Mouse (Mus musculus): ENCODE results near the gene Acsl1.

DNA sequence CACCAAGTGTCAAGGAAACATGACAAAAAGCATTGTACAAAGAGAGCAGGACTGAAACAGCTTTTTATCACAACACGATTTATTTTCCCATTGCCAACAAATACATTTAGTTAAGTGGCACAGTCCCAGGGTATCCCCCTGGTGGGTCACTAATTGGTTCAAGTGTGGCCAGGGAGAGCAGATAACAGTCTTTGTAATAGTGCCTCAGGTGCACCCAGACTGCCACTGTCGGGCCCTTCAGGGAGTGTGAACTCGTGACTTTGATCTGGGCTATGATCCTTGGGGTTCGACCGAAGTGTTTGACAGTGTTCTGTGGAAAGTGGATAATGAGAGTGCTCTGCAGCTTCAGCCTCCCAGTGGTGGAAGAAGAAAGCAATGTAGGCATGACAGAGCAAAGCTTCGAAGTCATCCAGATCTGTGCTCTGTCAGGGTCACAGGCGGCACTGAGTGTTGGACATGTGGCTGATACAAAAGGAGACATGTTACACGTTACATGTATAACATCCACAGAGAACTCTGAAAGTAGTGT lies 21.1 kb upstream of the Acsl1 start:
- TF ChIP-seq CTCF (IDR thresholded peaks at IDR 0.05; ENCODE audit: low read depth) (no peak), EP300 (IDR thresholded peaks at IDR 0.05; ENCODE audit: low read depth) (no peak)
